ENCODE assay signal across 8 mouse cellular contexts in genomic region chr3:57470981-57471601, GRCm38 (mm10). TPM values are rescaled to one million over a fixed set of nuclear protein-coding genes. Genes with fewer than 3 reads are reported as not detected.
DNase-seq lines count a peak whose midpoint lies in the region; ATAC-seq and TF ChIP-seq lines count a peak whose summit lies in the region.

No protein-coding gene starts in this region.

- no peaks in the 10 kb centered on the region for H3K27me3 ChIP-seq in intestine, embryonic 14.5 days (replicated peaks; ENCODE audit: control insufficient read depth, insufficient read depth, low read length)
- no peaks in the 10 kb centered on the region for H3K27me3 ChIP-seq in limb, embryonic 15.5 days
- no peaks in the 10 kb centered on the region for H3K27me3 ChIP-seq in midbrain, postnatal 0 days (ENCODE audit: insufficient read depth, low read length)

- H3K4me1 ChIP-seq in intestine, embryonic 14.5 days (replicated peaks; ENCODE audit: control insufficient read depth, insufficient read depth, low read length): peaks cover 17% of the 10 kb centered on the region
- H3K4me1 ChIP-seq in limb, embryonic 15.5 days: peaks cover 31% of the 10 kb centered on the region
- peaks cover 5% of the 10 kb centered on the region; the same call in 1 of the 2 replicates for H3K4me1 ChIP-seq in midbrain, postnatal 0 days (ENCODE audit: insufficient read depth, low read length)

- no peaks in the 10 kb centered on the region for H3K9me3 ChIP-seq in intestine, embryonic 14.5 days (ENCODE audit: control insufficient read depth, low read length)
- H3K9me3 ChIP-seq in limb, embryonic 15.5 days: no peaks in the 10 kb centered on the region
- no peaks in the 10 kb centered on the region for H3K9me3 ChIP-seq in midbrain, postnatal 0 days (ENCODE audit: low read length)

- 11% methylated on average over 15 of the region's 15 CpGs for WGBS in intestine, embryonic 14.5 days
- WGBS in limb, embryonic 15.5 days: 8% methylated on average over 15 of the region's 15 CpGs
- 3% methylated on average over 15 of the region's 15 CpGs for WGBS in midbrain, postnatal 0 days

- TF ChIP-seq CTCF in midbrain, postnatal 0 days (IDR thresholded peaks at IDR 0.05): no peak

- ATAC-seq in intestine, embryonic 14.5 days (replicated peaks; ENCODE audit: low FRiP score, low TSS enrichment, low read depth): peak; percentile 63
- peak; percentile 66 for ATAC-seq in limb, embryonic 15.5 days (ENCODE audit: insufficient number of reproducible peaks, low FRiP score, low TSS enrichment, low read depth)
- peak; percentile 73 for ATAC-seq in midbrain, postnatal 0 days (ENCODE audit: low FRiP score)
- no peak for ATAC-seq in megakaryocyte-erythroid progenitor cell, adult 5-6 weeks (replicated peaks; ENCODE audit: low FRiP score, low TSS enrichment, poor library complexity, severe bottlenecking)
- no peak for ATAC-seq in erythroblast, adult 5-6 weeks (replicated peaks; ENCODE audit: low FRiP score, poor library complexity, severe bottlenecking)

- no peak overlapping the region for H3K9ac ChIP-seq in intestine, embryonic 14.5 days (ENCODE audit: low read length)
- no peak overlapping the region for H3K9ac ChIP-seq in limb, embryonic 15.5 days
- H3K9ac ChIP-seq in midbrain, postnatal 0 days (replicated peaks; ENCODE audit: low read length, poor library complexity, severe bottlenecking): 0 out of 2 replicates have a peak overlapping the region, but pooled peaks have one; percentile 9

- peak; percentile 51 for DNase-seq in NIH3T3 (ENCODE audit: low read depth)
- peak; percentile 38 to 61 for DNase-seq in adrenal gland, postnatal 36 days
- DNase-seq in gastrocnemius, postnatal 10 days: peak; percentile 38
- DNase-seq in intestine, embryonic 14.5 days (ENCODE audit: low spot score): peak; percentile 67
- DNase-seq in midbrain, postnatal 0 days (ENCODE audit: low spot score): peak; percentile 57

- H3K4me2 ChIP-seq in intestine, embryonic 14.5 days (ENCODE audit: low read length): peak overlapping the region; percentile 35
- peak overlapping the region; percentile 37 for H3K4me2 ChIP-seq in limb, embryonic 15.5 days
- peak overlapping the region; percentile 43 for H3K4me2 ChIP-seq in midbrain, postnatal 0 days (ENCODE audit: low read depth, low read length, poor library complexity, severe bottlenecking)

- H3K36me3 ChIP-seq in intestine, embryonic 14.5 days (ENCODE audit: control insufficient read depth, insufficient read depth, low read length): 0 out of 2 replicates have a peak, but pooled peaks cover 2% of the 10 kb centered on the region
- 0 out of 2 replicates have a peak, but pooled peaks cover 2% of the 10 kb centered on the region for H3K36me3 ChIP-seq in limb, embryonic 15.5 days
- no peaks in the 10 kb centered on the region for H3K36me3 ChIP-seq in midbrain, postnatal 0 days (ENCODE audit: insufficient read depth, low read length)

- no peak overlapping the region for H3K4me3 ChIP-seq in intestine, embryonic 14.5 days (ENCODE audit: low read depth, low read length)
- H3K4me3 ChIP-seq in limb, embryonic 15.5 days: peak overlapping the region; percentile 17
- H3K4me3 ChIP-seq in midbrain, postnatal 0 days (ENCODE audit: low read depth, low read length): peak overlapping the region; percentile 31; the same call in 1 of the 2 replicates

- H3K27ac ChIP-seq in intestine, embryonic 14.5 days (ENCODE audit: low read depth): peak overlapping the region; percentile 74
- H3K27ac ChIP-seq in limb, embryonic 15.5 days: peak overlapping the region; percentile 91
- H3K27ac ChIP-seq in midbrain, postnatal 0 days (ENCODE audit: low read depth, low read length): peak overlapping the region; percentile 21; the same call in 1 of the 2 replicates

RNA-seq across cellular contexts. Expression of gene Tm4sf4, which starts 46.0 kb away (rescaled TPM):
- 1 to 10 TPM in 1 of 2 experiments, under 1 TPM in 1; 0.99 to 2.5 TPM for total RNA-seq in adrenal gland, postnatal 36 days (2021)
- not detected for total RNA-seq in gastrocnemius, postnatal 10 days (2021)
- 43.0 and 53.0 TPM in 2 replicates for polyA plus RNA-seq in intestine, embryonic 14.5 days (2014; fragmentation: Nextera tagmentation; extraction: Ambion mirVana)
- polyA plus RNA-seq in limb, embryonic 15.5 days (2015; fragmentation: Nextera tagmentation; extraction: Ambion mirVana): 0.38 TPM in 1 of 2 replicates, not detected in the other
- not detected in 2 replicates for total RNA-seq in midbrain, postnatal 0 days (2014; rRNA removed)
- 0.11 and 0.30 TPM in 2 replicates for polyA plus RNA-seq in midbrain, postnatal 0 days (2015; fragmentation: Nextera tagmentation; extraction: Ambion mirVana)
- total RNA-seq in megakaryocyte-erythroid progenitor cell, adult 5-6 weeks (2014; fragmentation: Nextera tagmentation): not detected in 2 replicates
- not detected in 2 replicates for total RNA-seq in megakaryocyte-erythroid progenitor cell, adult 5-6 weeks (2017)
- total RNA-seq in erythroblast, adult 5-6 weeks (2015; ENCODE audit: low replicate concordance): not detected in 2 replicates
- not detected in 2 replicates for total RNA-seq in erythroblast, adult 5-6 weeks (2017; ENCODE audit: low replicate concordance)

Comparison
In these comparisons a context has a peak if more than half of its experiments do, and no peak if none do; other contexts are left out.
1. ATAC-seq: peak in intestine, embryonic 14.5 days (single experiment), limb, embryonic 15.5 days (single experiment) and midbrain, postnatal 0 days (single experiment); none in megakaryocyte-erythroid progenitor cell, adult 5-6 weeks (single experiment) and erythroblast, adult 5-6 weeks (single experiment).
2. H3K27ac ChIP-seq: peak in every context shown above with its lines; median percentile 91 in limb, embryonic 15.5 days; 74 in intestine, embryonic 14.5 days; 21 in midbrain, postnatal 0 days.
3. Peak in every context shown above with its lines, with median percentiles within 50 percentile points of each other: DNase-seq and H3K4me2 ChIP-seq.